Mouse (Mus musculus): Measurements from ENCODE around the gene Hip1.

Hip1 gene

DNA sequence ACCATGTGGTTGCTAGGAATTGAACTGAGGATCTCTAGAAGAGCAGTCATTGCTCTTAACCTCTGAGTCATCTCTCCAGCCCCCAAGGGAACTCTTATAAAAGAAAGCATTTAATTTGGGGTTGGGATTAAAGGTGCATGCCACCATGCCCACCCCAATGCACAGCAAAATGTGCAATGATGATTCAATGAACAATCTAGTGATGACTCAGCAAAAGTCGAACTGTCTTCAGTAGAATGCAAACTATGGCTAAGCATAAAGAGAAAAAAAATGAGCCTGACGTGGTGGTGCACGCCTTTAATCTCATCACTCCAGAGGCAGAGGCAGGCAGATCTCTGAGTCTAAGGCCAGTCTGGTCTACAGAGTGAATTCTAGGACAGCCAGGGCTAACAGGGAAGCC is 182.3 kb downstream of the Hip1 start:
- no peak for DNase-seq

GRCm38 (mm10) chr5:135359772-135360171 is 185.1 kb downstream of the Hip1 start:
- DNase-seq = no peak

- DNase-seq = no peak
Observed at GRCm38 (mm10) chr5:135357556-135357955, 187.4 kb downstream of the Hip1 start.
